Mouse (Mus musculus): Measurements from ENCODE around the gene Gm20388. TPM values are rescaled to one million over a fixed set of nuclear protein-coding genes. Genes with fewer than 3 reads are reported as not detected.
A peak's percentile ranks its signal among the peaks of the same experiment; 100 is the strongest.

Gm20388 gene
- polyA plus RNA-seq, 1 experiment = 28.1 TPM

DNA sequence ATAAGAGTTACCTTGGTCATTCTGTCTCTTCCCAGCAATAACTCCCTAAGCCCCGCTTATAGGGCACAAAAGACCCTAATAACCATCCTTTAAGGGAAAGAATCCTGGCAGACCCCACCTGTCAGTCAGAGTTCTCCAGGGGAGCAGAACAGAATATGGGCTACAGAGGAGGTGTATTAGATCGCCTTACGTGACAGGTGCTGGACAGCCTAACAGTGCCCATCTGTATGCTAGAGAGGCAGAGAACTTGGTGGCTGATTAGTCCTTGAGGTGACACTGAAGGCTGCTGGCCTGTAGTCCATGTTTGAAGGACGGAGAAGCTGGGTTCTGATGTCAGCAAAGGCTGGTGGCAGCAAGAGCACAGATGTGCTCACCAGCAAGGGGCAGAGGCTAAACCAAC lies 200.3 kb downstream of the Gm20388 start:
- H3K27ac ChIP-seq (ENCODE audit: insufficient read depth, low read length) = no peak overlapping the region
- no peak overlapping the region for H3K4me3 ChIP-seq (ENCODE audit: low read depth, low read length)
- no peaks in the 10 kb centered on the region for H3K9me3 ChIP-seq (replicated peaks; ENCODE audit: control insufficient read depth, insufficient read depth, low read length, poor library complexity, severe bottlenecking)
- no peaks in the 10 kb centered on the region for H3K4me1 ChIP-seq (ENCODE audit: control insufficient read depth, insufficient read depth, low read length)
- H3K9ac ChIP-seq (ENCODE audit: low read depth, poor library complexity, severe bottlenecking) = no peak overlapping the region
- H3K36me3 ChIP-seq (ENCODE audit: control insufficient read depth, insufficient read depth, low read length, poor library complexity, severe bottlenecking) = no peaks in the 10 kb centered on the region
- peaks cover 8% of the 10 kb centered on the region for H3K27me3 ChIP-seq (ENCODE audit: control insufficient read depth, insufficient read depth, low read length, poor library complexity, severe bottlenecking)
- TF ChIP-seq CTCF (IDR thresholded peaks at IDR 0.05; ENCODE audit: low read depth, low read length) = no peak
- no peak for TF ChIP-seq EP300 (IDR thresholded peaks at IDR 0.05; ENCODE audit: insufficient read depth, low read depth, low read length)
- no peak for TF ChIP-seq POLR2A (IDR thresholded peaks at IDR 0.05; ENCODE audit: insufficient read depth, low read length)

DNA sequence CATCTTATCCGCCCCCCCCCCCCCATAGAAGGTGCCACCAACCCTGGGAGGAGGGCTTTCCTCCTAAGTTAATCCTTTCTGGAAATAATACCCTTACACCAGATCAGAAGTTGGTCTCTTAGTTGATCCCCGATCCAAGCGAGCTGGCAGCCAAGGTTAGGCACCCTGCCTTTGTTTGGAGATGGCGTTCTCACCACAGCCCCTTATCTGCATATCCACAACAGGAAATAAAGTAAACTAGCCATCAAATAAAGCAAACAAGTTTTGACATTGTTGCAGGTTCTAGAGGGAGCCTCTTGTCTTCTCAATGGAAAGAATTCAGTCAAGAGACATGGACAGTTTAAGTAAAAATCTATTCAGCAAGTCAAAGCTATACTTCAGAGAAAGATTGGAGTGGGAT lies 200.7 kb downstream of the Gm20388 start:
- Histone ChIP-seq H3K36me3 (ENCODE audit: control insufficient read depth, insufficient read depth, low read length, poor library complexity, severe bottlenecking) (no peaks in the 10 kb centered on the region), H3K9me3 (replicated peaks; ENCODE audit: control insufficient read depth, insufficient read depth, low read length, poor library complexity, severe bottlenecking) (no peaks in the 10 kb centered on the region), H3K27ac (ENCODE audit: insufficient read depth, low read length) (no peak overlapping the region), H3K9ac (ENCODE audit: low read depth, poor library complexity, severe bottlenecking) (no peak overlapping the region), H3K4me1 (ENCODE audit: control insufficient read depth, insufficient read depth, low read length) (no peaks in the 10 kb centered on the region), H3K4me3 (ENCODE audit: low read depth, low read length) (no peak overlapping the region), H3K27me3 (ENCODE audit: control insufficient read depth, insufficient read depth, low read length, poor library complexity, severe bottlenecking) (peaks cover 8% of the 10 kb centered on the region)
- no peak for TF ChIP-seq CTCF (IDR thresholded peaks at IDR 0.05; ENCODE audit: low read depth, low read length)
- TF ChIP-seq EP300 (IDR thresholded peaks at IDR 0.05; ENCODE audit: insufficient read depth, low read depth, low read length) = no peak
- no peak for TF ChIP-seq POLR2A (IDR thresholded peaks at IDR 0.05; ENCODE audit: insufficient read depth, low read length)

- TF ChIP-seq POLR2A (IDR thresholded peaks at IDR 0.05; ENCODE audit: insufficient read depth, low read length) (no peak), CTCF (IDR thresholded peaks at IDR 0.05; ENCODE audit: low read depth, low read length) (no peak), EP300 (IDR thresholded peaks at IDR 0.05; ENCODE audit: insufficient read depth, low read depth, low read length) (no peak)
These were observed 201.9 kb downstream of the Gm20388 start for GRCm38 (mm10) chr8:120112535-120112934.

DNA sequence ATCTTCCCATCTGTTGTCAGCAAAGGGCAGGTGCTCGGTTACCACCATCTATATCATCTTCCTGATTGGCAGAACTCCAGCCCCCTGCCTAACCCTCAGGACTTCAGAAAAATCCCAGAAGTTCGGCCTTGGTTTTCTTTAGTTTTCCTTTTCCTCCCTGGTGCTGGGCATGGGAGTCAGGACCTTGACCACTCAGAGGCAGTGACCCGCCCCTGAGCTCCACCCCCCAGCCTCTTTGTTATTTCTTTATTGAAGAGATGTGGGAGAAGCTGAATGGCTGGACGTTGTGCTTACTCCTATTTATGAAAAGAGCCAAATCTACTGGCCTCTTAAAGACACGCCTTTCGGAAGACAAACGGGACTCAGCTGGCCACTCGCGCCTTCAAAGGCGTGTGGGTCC lies 202.7 kb downstream of the Gm20388 start:
- no peak overlapping the region for H3K27ac ChIP-seq (ENCODE audit: insufficient read depth, low read length)
- peaks cover 8% of the 10 kb centered on the region for H3K27me3 ChIP-seq (ENCODE audit: control insufficient read depth, insufficient read depth, low read length, poor library complexity, severe bottlenecking)
- peak overlapping the region; percentile 72 for H3K4me3 ChIP-seq (ENCODE audit: low read depth, low read length)
- no peaks in the 10 kb centered on the region for H3K4me1 ChIP-seq (ENCODE audit: control insufficient read depth, insufficient read depth, low read length)
- H3K9me3 ChIP-seq (replicated peaks; ENCODE audit: control insufficient read depth, insufficient read depth, low read length, poor library complexity, severe bottlenecking) = no peaks in the 10 kb centered on the region
- 0 out of 2 replicates have a peak overlapping the region, but pooled peaks have one; percentile 21 for H3K9ac ChIP-seq (ENCODE audit: low read depth, poor library complexity, severe bottlenecking)
- no peaks in the 10 kb centered on the region for H3K36me3 ChIP-seq (ENCODE audit: control insufficient read depth, insufficient read depth, low read length, poor library complexity, severe bottlenecking)
- TF ChIP-seq CTCF (IDR thresholded peaks at IDR 0.05; ENCODE audit: low read depth, low read length) (no peak), POLR2A (IDR thresholded peaks at IDR 0.05; ENCODE audit: insufficient read depth, low read length) (no peak), EP300 (IDR thresholded peaks at IDR 0.05; ENCODE audit: insufficient read depth, low read depth, low read length) (no peak)

More at GRCm38 (mm10) chr8:120112535-120112934, 201.9 kb downstream of the Gm20388 start:
- Histone ChIP-seq H3K9ac (ENCODE audit: low read depth, poor library complexity, severe bottlenecking) (no peak overlapping the region), H3K27me3 (ENCODE audit: control insufficient read depth, insufficient read depth, low read length, poor library complexity, severe bottlenecking) (peaks cover 8% of the 10 kb centered on the region), H3K9me3 (replicated peaks; ENCODE audit: control insufficient read depth, insufficient read depth, low read length, poor library complexity, severe bottlenecking) (no peaks in the 10 kb centered on the region), H3K27ac (ENCODE audit: insufficient read depth, low read length) (no peak overlapping the region), H3K36me3 (ENCODE audit: control insufficient read depth, insufficient read depth, low read length, poor library complexity, severe bottlenecking) (no peaks in the 10 kb centered on the region), H3K4me3 (ENCODE audit: low read depth, low read length) (no peak overlapping the region), H3K4me1 (ENCODE audit: control insufficient read depth, insufficient read depth, low read length) (no peaks in the 10 kb centered on the region)

DNA sequence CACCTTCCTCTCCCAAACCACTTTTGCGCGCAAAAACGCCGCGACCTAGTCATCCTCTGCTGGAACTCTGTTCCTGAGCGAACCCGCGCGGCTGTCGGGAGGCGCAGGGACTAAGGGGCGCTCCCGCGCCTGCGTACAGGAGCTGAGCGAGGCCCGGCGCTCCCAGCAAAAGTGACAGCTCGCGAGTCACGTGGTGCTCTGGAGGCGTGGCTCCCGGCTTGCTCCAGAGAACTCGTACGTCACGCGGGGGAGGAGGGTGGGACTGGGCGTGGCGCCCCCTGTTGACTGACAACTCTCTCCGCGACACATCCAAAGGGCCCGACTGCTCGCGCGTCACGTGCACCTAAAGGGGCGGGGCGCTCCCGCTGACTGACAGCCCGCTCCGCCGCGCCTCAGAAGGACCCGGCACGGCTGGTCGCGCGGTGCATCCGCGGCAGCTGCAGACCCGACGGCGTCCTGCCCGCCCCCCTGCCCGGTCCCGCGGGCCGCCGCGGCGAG lies 203.2 kb downstream of the Gm20388 start, which contains the start of gene 6430548M08Rik:
Gene 6430548M08Rik (plus strand): TSS at position 395 of the 498 bp plus-strand sequence.
- TF ChIP-seq POLR2A (IDR thresholded peaks at IDR 0.05; ENCODE audit: insufficient read depth, low read length) = no peak
- TF ChIP-seq CTCF (IDR thresholded peaks at IDR 0.05; ENCODE audit: low read depth, low read length) = peak; percentile 27
- Histone ChIP-seq H3K27me3 (ENCODE audit: control insufficient read depth, insufficient read depth, low read length, poor library complexity, severe bottlenecking) (peaks cover 8% of the 10 kb centered on the region), H3K9me3 (replicated peaks; ENCODE audit: control insufficient read depth, insufficient read depth, low read length, poor library complexity, severe bottlenecking) (no peaks in the 10 kb centered on the region), H3K27ac (ENCODE audit: insufficient read depth, low read length) (no peak within 1 kb of the TSS), H3K9ac (ENCODE audit: low read depth, poor library complexity, severe bottlenecking) (peak within 1 kb of the TSS; percentile 21), H3K36me3 (ENCODE audit: control insufficient read depth, insufficient read depth, low read length, poor library complexity, severe bottlenecking) (no peaks in the 10 kb centered on the region), H3K4me1 (ENCODE audit: control insufficient read depth, insufficient read depth, low read length) (no peaks in the 10 kb centered on the region), H3K4me3 (ENCODE audit: low read depth, low read length) (peak within 1 kb of the TSS; percentile 72)

- H3K4me1 ChIP-seq (ENCODE audit: control insufficient read depth, insufficient read depth, low read length) = no peaks in the 10 kb centered on the region
- no peak overlapping the region for H3K27ac ChIP-seq (ENCODE audit: insufficient read depth, low read length)
- H3K27me3 ChIP-seq (ENCODE audit: control insufficient read depth, insufficient read depth, low read length, poor library complexity, severe bottlenecking) = peaks cover 8% of the 10 kb centered on the region
- H3K4me3 ChIP-seq (ENCODE audit: low read depth, low read length) = peak overlapping the region; percentile 44
- no peak for TF ChIP-seq CTCF (IDR thresholded peaks at IDR 0.05; ENCODE audit: low read depth, low read length)
- no peak for TF ChIP-seq POLR2A (IDR thresholded peaks at IDR 0.05; ENCODE audit: insufficient read depth, low read length)
- TF ChIP-seq EP300 (IDR thresholded peaks at IDR 0.05; ENCODE audit: insufficient read depth, low read depth, low read length) = no peak
- no peaks in the 10 kb centered on the region for H3K36me3 ChIP-seq (ENCODE audit: control insufficient read depth, insufficient read depth, low read length, poor library complexity, severe bottlenecking)
- peak overlapping the region; percentile 17 for H3K9ac ChIP-seq (ENCODE audit: low read depth, poor library complexity, severe bottlenecking)
- H3K9me3 ChIP-seq (replicated peaks; ENCODE audit: control insufficient read depth, insufficient read depth, low read length, poor library complexity, severe bottlenecking) = no peaks in the 10 kb centered on the region
These were observed 203.7 kb downstream of the Gm20388 start for GRCm38 (mm10) chr8:120114315-120114841.

Measured in ES-Bruce4 (cell line).